Mouse (Mus musculus): ENCODE data around the gene Dpysl4. TPM values are rescaled to one million over a fixed set of nuclear protein-coding genes. Genes with fewer than 3 reads are reported as not detected.

Dpysl4 gene
- polyA plus RNA-seq, 1 experiment from 2014 or later: 107 TPM

DNA sequence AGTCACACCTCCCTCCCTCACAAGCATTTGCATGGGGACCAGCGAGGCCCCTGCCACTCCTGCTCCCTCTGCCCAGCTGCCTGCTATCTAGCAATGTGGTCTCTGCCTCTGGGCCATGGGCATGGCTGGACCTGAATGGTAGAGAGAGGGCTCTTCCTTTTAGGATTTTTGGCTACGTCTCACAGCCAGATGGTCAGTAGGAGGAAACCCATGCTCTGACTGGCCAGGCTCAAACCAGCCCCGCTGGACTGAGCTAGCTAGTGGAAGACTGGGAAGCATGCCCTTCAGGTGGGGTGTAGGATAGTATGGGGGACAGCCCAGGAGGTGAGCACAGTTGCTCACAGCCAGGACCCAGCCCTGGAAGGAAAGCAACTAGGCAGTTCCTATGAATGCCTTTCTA, 16.0 kb downstream of the Dpysl4 start:
- DNase-seq (ENCODE audit: low spot score): no peak
- no peak overlapping the region for H3K4me3 ChIP-seq
- H3K4me1 ChIP-seq: peaks cover 10% of the 10 kb centered on the region
- H3K27ac ChIP-seq (replicated peaks): no peak overlapping the region
- 82% methylated on average over 3 of the region's 3 CpGs for WGBS
- peaks cover 59% of the 10 kb centered on the region for H3K36me3 ChIP-seq
- no peaks in the 10 kb centered on the region for H3K27me3 ChIP-seq (ENCODE audit: low read depth, poor library complexity, severe bottlenecking)
- H3K9me3 ChIP-seq (replicated peaks): no peaks in the 10 kb centered on the region

DNA sequence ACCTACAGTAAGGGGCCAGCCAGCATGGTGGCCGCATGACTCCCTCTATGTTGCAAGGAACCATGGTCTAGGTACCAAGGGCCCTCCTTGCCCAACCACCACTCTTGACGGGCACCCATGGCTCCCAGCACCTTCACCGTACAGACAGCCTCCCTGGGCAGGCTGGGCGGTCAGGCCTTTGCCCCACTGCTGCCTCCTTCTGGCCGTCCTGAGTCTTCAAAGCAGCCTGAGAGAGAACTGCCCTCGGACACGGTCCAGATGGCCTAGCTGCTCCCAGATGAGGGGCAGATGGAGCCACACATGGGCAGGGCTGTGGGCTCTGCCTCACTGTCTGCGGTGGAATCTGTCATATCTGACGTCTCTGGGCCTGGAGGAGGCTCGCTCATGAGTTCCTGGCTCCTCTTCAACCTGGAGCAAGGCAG, 18.2 kb downstream of the Dpysl4 start:
- Histone ChIP-seq H3K9me3 (replicated peaks) (no peaks in the 10 kb centered on the region), H3K4me3 (no peak overlapping the region), H3K27me3 (ENCODE audit: low read depth, poor library complexity, severe bottlenecking) (no peaks in the 10 kb centered on the region), H3K36me3 (peaks cover 38% of the 10 kb centered on the region), H3K27ac (replicated peaks) (0 out of 2 replicates have a peak overlapping the region, but pooled peaks have one; percentile 46), H3K4me1 (peaks cover 10% of the 10 kb centered on the region)
- 70% methylated on average over 10 of the region's 10 CpGs for WGBS
- peak; percentile 38 for DNase-seq (ENCODE audit: low spot score)

DNA sequence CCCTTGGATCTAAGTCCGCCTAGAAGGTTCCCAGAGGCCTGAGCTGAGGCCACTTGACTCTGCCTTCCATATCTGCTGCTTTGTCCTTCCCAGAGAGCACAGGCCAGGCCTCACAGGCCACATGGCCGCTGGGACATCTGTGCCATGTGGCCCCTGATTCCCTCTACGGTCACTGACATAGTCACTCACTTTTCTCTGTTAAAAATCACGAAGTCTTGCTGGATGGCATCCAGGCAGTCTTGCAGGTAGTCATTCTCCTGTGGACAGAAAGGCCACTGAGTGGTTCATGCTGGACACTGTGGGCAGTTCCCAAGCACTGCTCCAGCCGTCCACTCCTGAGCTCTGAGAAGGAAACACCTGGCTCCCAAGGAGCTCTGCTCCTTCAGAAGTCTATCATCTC, 19.3 kb downstream of the Dpysl4 start:
- Histone ChIP-seq H3K4me1 (peaks cover 10% of the 10 kb centered on the region), H3K9me3 (replicated peaks) (no peaks in the 10 kb centered on the region), H3K36me3 (peaks cover 27% of the 10 kb centered on the region), H3K4me3 (no peak overlapping the region), H3K27me3 (ENCODE audit: low read depth, poor library complexity, severe bottlenecking) (no peaks in the 10 kb centered on the region), H3K27ac (replicated peaks) (0 out of 2 replicates have a peak overlapping the region, but pooled peaks have one; percentile 46)
- 84% methylated on average over 5 of the region's 5 CpGs for WGBS
- DNase-seq (ENCODE audit: low spot score): no peak

DNA sequence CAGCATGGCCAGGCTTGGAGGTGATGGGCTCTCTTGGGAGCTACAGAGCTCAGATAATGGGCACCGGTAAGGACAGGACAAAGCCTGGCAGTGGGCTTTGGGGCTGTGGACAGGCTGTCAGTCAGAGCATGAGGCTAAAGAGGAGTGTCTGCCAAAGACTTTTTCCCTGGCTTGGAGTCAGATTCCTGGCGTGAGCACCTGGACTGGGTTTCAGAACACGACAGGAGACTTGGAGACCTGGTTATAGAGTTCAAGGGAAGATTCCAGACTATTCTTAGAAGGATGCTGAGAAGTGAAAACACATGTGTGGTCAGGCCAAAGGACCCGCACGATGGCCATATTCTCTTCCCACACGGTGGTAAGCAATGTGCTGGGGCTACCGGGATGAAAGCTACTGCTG, 19.9 kb downstream of the Dpysl4 start:
- WGBS: 89% methylated on average over 7 of the region's 7 CpGs
- H3K36me3 ChIP-seq: peaks cover 20% of the 10 kb centered on the region
- DNase-seq (ENCODE audit: low spot score): no peak
- H3K9me3 ChIP-seq (replicated peaks): no peaks in the 10 kb centered on the region
- H3K4me1 ChIP-seq: peaks cover 6% of the 10 kb centered on the region
- no peak overlapping the region for H3K4me3 ChIP-seq
- no peak overlapping the region for H3K27ac ChIP-seq (replicated peaks)
- no peaks in the 10 kb centered on the region for H3K27me3 ChIP-seq (ENCODE audit: low read depth, poor library complexity, severe bottlenecking)

DNA sequence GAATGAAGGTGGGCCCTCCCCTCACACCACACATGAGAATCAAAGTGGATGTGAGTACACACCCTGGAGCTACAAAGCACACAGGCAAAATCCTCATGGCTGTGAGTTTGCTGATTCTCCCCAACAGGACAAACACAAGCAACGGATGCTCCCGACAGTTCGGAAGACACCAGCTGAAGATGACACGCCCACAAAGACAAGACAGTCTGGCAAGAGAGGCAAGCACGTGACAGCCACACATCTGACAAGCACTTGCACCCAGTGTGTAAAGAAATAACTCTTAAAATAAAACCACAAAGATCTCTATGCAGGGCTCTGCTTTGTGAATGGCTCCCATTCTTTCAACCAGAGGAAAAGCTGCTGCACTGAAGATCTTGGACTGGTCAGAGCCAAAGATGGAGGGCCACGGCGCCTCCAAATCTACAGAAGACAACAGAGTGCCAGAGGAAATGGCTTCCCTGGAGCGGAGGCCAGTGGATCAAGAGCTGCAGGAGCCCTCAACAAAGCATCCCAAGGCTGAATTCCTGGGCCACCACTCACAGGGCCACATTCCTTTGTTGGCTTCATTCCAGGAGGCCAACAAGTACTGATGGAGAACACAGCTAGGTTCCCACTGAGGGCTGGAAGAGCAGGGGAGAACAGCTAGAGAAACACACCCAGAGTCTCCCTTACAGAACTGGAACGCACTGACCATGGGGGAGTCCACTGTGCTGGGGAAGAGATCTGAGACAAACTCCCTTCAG, 22.3 kb downstream of the Dpysl4 start:
- Histone ChIP-seq H3K36me3 (peaks cover under 1% of the 10 kb centered on the region; the same call in 1 of the 2 replicates), H3K4me3 (no peak overlapping the region), H3K9me3 (replicated peaks) (no peaks in the 10 kb centered on the region), H3K27me3 (ENCODE audit: low read depth, poor library complexity, severe bottlenecking) (no peaks in the 10 kb centered on the region), H3K27ac (replicated peaks) (no peak overlapping the region), H3K4me1 (no peaks in the 10 kb centered on the region)
- no peak for DNase-seq (ENCODE audit: low spot score)
- WGBS: 92% methylated on average over 9 of the region's 9 CpGs

DNA sequence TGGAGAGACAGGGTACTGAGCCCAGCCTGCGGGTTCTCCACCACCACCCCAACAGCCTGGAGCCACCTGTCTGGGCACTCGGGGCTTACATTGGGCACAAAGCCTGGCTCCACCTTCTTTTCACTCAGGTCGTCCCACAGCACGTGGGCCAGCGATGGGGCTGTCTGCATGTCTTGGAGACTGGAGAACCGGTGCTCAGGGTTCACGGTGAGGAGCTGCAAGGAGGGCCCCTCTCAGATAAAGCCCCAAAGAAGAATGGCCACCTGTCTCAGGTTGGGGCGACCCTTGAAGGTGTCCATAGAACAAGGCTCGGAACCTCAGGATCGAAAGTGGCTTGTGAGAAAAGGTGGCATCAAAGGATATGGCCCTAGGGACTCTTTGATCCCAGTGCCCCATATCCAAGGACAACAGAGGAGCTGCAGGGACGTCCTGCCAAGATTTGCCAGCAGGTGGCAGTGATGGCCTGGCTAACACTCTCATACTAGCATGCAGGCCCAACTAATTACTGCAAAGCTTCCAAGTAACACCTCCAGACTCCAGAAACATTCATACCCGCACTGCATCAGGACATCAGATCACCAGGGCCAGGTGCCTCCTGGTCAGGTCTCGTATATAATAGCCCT, 33.5 kb downstream of the Dpysl4 start:
- DNase-seq (ENCODE audit: low spot score): peak; percentile 82
- Histone ChIP-seq H3K27ac (replicated peaks) (no peak overlapping the region), H3K27me3 (ENCODE audit: low read depth, poor library complexity, severe bottlenecking) (peaks cover 9% of the 10 kb centered on the region; the same call in 1 of the 2 replicates), H3K4me3 (no peak overlapping the region), H3K36me3 (no peaks in the 10 kb centered on the region), H3K9me3 (replicated peaks) (no peaks in the 10 kb centered on the region), H3K4me1 (no peaks in the 10 kb centered on the region)
- 51% methylated on average over 13 of the region's 13 CpGs for whole genome bisulfite sequencing

DNA sequence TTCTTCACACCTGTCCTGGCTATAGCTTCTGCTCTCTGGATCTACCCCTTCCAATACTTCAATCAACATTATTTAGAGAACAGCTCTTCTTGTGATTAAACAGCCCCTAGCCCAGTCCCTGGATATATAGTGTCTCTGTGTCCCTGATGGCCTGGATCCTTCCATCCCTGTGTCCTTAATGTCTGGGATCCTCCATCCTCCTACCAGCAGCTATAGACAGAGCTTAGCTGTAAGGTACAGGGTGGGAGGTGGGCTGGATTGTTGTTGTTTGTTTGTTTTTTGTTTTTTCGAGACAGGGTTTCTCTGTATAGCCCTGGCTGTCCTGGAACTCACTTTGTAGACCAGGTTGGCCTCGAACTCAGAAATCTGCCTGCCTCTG, 34.0 kb downstream of the Dpysl4 start:
- Histone ChIP-seq H3K27ac (replicated peaks) (no peak overlapping the region), H3K4me1 (no peaks in the 10 kb centered on the region)
- WGBS: 75% methylated on average over 2 of the region's 2 CpGs

DNA sequence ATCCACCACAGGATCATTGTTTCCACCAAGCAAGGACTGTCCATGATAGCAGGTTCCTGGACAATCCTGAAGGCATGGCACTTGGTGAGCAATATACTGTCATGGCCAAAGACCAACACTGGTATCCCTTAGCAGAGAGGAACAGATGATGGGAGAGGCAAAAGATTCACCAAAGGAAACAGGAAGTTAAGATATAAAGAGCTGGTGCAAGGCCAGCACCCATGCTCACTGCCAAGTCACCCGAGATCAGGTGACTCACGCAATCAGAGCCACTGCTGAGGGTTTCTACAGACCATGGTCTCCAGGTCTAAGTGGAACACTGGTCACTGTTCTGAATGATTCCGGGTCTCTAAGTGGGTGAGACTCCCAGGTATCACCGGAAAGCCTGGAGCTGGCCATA, 40.1 kb downstream of the Dpysl4 start:
- no peak for DNase-seq (ENCODE audit: low spot score)
- Histone ChIP-seq H3K36me3 (no peaks in the 10 kb centered on the region), H3K4me1 (peaks cover 13% of the 10 kb centered on the region), H3K9me3 (replicated peaks) (no peaks in the 10 kb centered on the region), H3K27me3 (ENCODE audit: low read depth, poor library complexity, severe bottlenecking) (no peaks in the 10 kb centered on the region), H3K4me3 (no peak overlapping the region), H3K27ac (replicated peaks) (no peak overlapping the region)
- 93% methylated on average over 4 of the region's 4 CpGs for WGBS

More for the DNA sequence above, 34.0 kb downstream of the Dpysl4 start:
- no peak for DNase-seq (ENCODE audit: low spot score)
- peaks cover 9% of the 10 kb centered on the region; the same call in 1 of the 2 replicates for H3K27me3 ChIP-seq (ENCODE audit: low read depth, poor library complexity, severe bottlenecking)
- H3K36me3 ChIP-seq: no peaks in the 10 kb centered on the region
- no peak overlapping the region for H3K4me3 ChIP-seq
- H3K9me3 ChIP-seq (replicated peaks): no peaks in the 10 kb centered on the region

DNA sequence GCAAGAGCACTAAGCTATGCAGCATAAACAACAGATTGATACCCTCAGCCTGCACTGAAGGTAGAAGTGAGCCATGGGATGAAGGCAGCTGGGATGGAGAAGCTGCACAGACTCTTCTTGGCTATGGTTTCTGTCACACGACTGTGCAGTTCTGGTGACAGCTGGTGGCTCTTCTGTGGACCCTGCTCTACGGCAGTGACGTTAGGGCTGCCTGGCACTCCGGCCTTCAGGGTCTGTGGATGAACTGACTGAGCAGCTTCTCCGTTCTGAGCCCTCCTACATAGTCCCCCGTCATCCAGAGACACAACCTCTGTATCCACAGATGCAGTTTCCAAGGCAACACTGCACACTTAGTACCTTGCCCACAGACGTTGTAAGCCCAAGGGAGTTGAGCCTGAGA, 40.7 kb downstream of the Dpysl4 start:
- Histone ChIP-seq H3K27me3 (ENCODE audit: low read depth, poor library complexity, severe bottlenecking) (no peaks in the 10 kb centered on the region), H3K9me3 (replicated peaks) (no peaks in the 10 kb centered on the region), H3K36me3 (no peaks in the 10 kb centered on the region), H3K4me1 (peaks cover 16% of the 10 kb centered on the region), H3K4me3 (no peak overlapping the region), H3K27ac (replicated peaks) (no peak overlapping the region)
- no peak for DNase-seq (ENCODE audit: low spot score)
- WGBS: 88% methylated on average over 7 of the region's 7 CpGs

DNA sequence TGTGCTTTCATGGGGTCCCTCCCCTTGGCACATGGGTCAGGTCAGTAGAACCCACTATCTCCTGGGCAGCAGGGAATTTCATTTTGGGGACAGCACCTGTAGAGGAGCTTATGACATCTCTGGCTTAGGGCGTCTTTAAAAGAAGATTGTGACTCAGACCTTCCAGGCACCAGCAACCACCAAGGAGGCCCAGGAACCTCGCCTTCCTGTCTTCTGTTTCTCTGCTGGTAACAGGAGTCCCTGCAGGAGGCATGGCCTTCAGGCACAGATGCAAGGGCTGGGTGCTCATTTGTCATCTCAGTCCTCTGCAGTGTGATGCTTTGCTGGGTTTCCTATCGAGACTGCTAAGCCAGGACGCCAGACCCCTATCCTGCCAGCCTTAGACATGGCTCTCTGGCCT, 43.2 kb downstream of the Dpysl4 start:
- Histone ChIP-seq H3K9me3 (replicated peaks) (no peaks in the 10 kb centered on the region), H3K27me3 (ENCODE audit: low read depth, poor library complexity, severe bottlenecking) (no peaks in the 10 kb centered on the region), H3K4me1 (peaks cover 18% of the 10 kb centered on the region), H3K4me3 (no peak overlapping the region), H3K27ac (replicated peaks) (no peak overlapping the region), H3K36me3 (no peaks in the 10 kb centered on the region)
- no peak for DNase-seq (ENCODE audit: low spot score)
- 80% methylated on average over 4 of the region's 4 CpGs for WGBS

DNA sequence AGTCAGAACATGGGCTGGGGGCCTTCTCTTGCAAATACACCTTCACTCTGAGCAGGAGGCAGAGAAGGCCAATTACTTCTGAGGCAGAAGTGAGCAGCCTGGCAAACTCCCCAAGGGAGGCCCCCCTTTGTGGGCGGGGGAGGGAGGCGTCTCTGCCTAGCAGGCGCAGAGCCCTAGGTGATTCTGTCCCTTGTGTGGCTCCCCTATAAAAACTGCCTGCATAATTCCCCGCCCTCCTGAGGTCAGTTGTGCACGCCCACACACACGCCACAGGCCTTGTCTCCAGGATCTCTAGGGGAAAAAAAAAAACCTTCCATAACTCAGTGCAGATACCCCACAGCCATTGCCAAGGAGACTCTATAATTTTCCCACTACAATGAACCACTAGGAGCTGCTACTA, 44.6 kb downstream of the Dpysl4 start:
- Histone ChIP-seq H3K9me3 (replicated peaks) (no peaks in the 10 kb centered on the region), H3K36me3 (no peaks in the 10 kb centered on the region), H3K4me3 (no peak overlapping the region), H3K27ac (replicated peaks) (peak overlapping the region; percentile 38; the same call in 1 of the 2 replicates), H3K4me1 (peaks cover 20% of the 10 kb centered on the region), H3K27me3 (ENCODE audit: low read depth, poor library complexity, severe bottlenecking) (no peaks in the 10 kb centered on the region; the same call in 1 of the 2 replicates)
- no peak for DNase-seq (ENCODE audit: low spot score)
- WGBS: 59% methylated on average over 6 of the region's 6 CpGs

DNA sequence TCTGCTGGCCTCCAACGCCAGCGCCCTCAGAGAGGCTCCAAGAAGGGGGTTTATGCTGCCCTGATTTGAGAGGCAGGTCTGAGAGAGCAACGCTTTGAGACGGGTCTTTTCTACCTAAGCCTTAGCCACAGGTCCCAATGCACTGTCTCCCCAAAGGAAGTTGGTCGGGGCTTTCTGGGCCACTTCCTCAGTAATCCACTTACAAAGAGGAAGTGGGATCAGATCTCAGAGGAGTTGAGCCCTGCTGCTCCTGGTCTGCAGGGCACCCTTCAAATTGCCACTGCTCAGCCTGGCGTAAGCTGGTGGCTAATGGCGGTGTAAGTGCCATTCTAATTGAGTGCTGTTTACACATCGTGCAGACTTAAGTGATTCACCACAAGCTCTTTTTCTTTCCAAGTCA, 45.7 kb downstream of the Dpysl4 start:
- no peaks in the 10 kb centered on the region; the same call in 1 of the 2 replicates for H3K27me3 ChIP-seq (ENCODE audit: low read depth, poor library complexity, severe bottlenecking)
- no peaks in the 10 kb centered on the region for H3K9me3 ChIP-seq (replicated peaks)
- H3K27ac ChIP-seq (replicated peaks): no peak overlapping the region; the same call in 1 of the 2 replicates
- 80% methylated on average over 8 of the region's 8 CpGs for WGBS
- H3K4me1 ChIP-seq: peaks cover 31% of the 10 kb centered on the region
- no peak overlapping the region for H3K4me3 ChIP-seq
- DNase-seq (ENCODE audit: low spot score): no peak
- H3K36me3 ChIP-seq: no peaks in the 10 kb centered on the region

DNA sequence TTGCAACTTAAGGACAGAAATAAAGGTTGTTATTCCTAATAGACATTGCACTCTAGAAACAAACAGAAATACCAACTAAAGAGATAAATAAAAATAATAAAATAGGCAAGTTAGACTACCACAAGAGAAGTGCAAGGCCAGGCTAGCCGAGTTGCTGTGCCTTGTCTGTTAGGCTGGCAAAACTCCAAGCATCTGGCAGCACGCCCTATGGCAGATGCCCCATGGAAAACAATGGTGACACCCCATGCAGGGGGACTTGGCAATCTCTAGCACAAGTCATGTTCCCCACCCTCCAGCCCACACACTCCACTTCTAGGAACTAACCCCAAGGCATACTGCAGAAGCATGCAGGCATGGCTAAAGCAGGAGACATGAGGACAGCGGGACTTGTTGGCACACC, 47.6 kb downstream of the Dpysl4 start:
- no peak overlapping the region for H3K4me3 ChIP-seq
- peaks cover 42% of the 10 kb centered on the region for H3K4me1 ChIP-seq
- no peak overlapping the region for H3K27ac ChIP-seq (replicated peaks)
- no peak for DNase-seq (ENCODE audit: low spot score)
- H3K36me3 ChIP-seq: no peaks in the 10 kb centered on the region
- peaks cover 9% of the 10 kb centered on the region for H3K27me3 ChIP-seq (ENCODE audit: low read depth, poor library complexity, severe bottlenecking)
- no peaks in the 10 kb centered on the region for H3K9me3 ChIP-seq (replicated peaks)
- 85% methylated on average over 3 of the region's 3 CpGs for WGBS
